In the genomic region with DNA sequence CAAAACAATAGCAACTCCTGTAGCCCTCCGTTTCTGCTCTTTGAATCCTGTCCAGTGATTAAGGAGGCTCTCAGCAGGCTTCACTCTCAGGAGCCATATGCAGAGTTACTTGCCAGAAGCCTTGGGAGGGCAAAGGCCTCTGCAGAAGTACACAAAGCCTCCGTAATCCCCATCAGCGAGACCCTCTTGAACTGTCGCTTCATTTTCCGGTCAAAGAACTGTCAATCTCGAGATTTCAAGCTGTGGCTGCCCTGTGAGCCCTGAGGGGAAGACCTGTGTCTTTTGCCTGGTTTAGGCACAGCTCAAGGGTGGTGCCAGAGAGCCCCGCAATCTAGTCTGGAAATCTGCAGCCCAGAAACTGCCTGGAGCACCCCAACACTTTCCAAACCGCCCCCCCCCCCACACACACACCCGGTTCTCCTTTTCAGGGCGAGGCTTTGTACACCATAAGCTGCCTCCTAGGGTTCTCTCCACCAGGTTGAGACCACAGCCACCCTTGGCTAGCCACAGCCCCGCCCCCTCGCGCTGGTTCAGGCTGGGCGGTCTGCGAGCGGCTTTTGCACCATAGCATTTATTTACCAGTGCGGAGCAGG, we compare ENCODE assay signal across 9 mouse cellular contexts. TPM values are rescaled to one million over a fixed set of nuclear protein-coding genes. Genes with fewer than 3 reads are reported as not detected.
DNase-seq lines count a peak whose midpoint lies in the region; ATAC-seq lines count a peak whose summit lies in the region.
"Had no signal": no experiment of that assay in that cellular context is flagged by ENCODE, and none has a peak within 500 bp of the region (broad histone marks: within the 10 kb centered on the region; RNA-seq: fewer than 3 reads in every experiment).

No protein-coding gene starts in this region.

- H3K4me1 ChIP-seq in brown adipose tissue, adult 24 weeks (ENCODE audit: control insufficient read depth, insufficient read depth, insufficient read length, low read length) = peaks cover 3% of the 10 kb centered on the region; the same call in 1 of the 2 replicates
- H3K4me1 ChIP-seq in heart, embryonic 11.5 days (ENCODE audit: control insufficient read depth, insufficient read depth, low read length) = peaks cover 11% of the 10 kb centered on the region
- peaks cover 41% of the 10 kb centered on the region for H3K4me1 ChIP-seq in limb, embryonic 10.5 days
- H3K4me1 ChIP-seq in stomach, embryonic 15.5 days = peaks cover 18% of the 10 kb centered on the region

- H3K4me3 ChIP-seq in brown adipose tissue, adult 24 weeks (ENCODE audit: insufficient read depth, low read depth, low read length) = peak overlapping the region; percentile 27
- peak overlapping the region; percentile 79 for H3K4me3 ChIP-seq in heart, embryonic 11.5 days (ENCODE audit: low read depth, low read length)
- H3K4me3 ChIP-seq in limb, embryonic 10.5 days = peak overlapping the region; percentile 79
- peak overlapping the region; percentile 73 for H3K4me3 ChIP-seq in stomach, embryonic 15.5 days (replicated peaks)

- ATAC-seq in heart, embryonic 11.5 days (replicated peaks; ENCODE audit: insufficient number of reproducible peaks, low FRiP score, low TSS enrichment) = no peak
- peak; percentile 35 for ATAC-seq in megakaryocyte-erythroid progenitor cell, adult 5-6 weeks (replicated peaks; ENCODE audit: low FRiP score, low TSS enrichment, poor library complexity, severe bottlenecking)
- ATAC-seq in stomach, embryonic 15.5 days (ENCODE audit: insufficient read depth, low FRiP score, low read depth) = no peak
- ATAC-seq: Patski had no signal

- peaks cover 41% of the 10 kb centered on the region for H3K27me3 ChIP-seq in heart, embryonic 11.5 days (ENCODE audit: control insufficient read depth, insufficient read depth, low read length)
- H3K27me3 ChIP-seq in limb, embryonic 10.5 days (ENCODE audit: low read depth, poor library complexity, severe bottlenecking) = peaks cover 80% of the 10 kb centered on the region
- peaks cover 31% of the 10 kb centered on the region for H3K27me3 ChIP-seq in stomach, embryonic 15.5 days (replicated peaks)

- no peaks in the 10 kb centered on the region for H3K36me3 ChIP-seq in heart, embryonic 11.5 days (ENCODE audit: control insufficient read depth, insufficient read depth, low read length)
- H3K36me3 ChIP-seq in limb, embryonic 10.5 days = no peaks in the 10 kb centered on the region
- no peaks in the 10 kb centered on the region for H3K36me3 ChIP-seq in stomach, embryonic 15.5 days

- H3K27ac ChIP-seq in brown adipose tissue, adult 24 weeks (replicated peaks; ENCODE audit: low read depth, low read length) = no peak overlapping the region
- peak overlapping the region; percentile 15; the same call in 1 of the 2 replicates for H3K27ac ChIP-seq in heart, embryonic 11.5 days (ENCODE audit: low read depth, low read length)
- no peak overlapping the region; the same call in 1 of the 2 replicates for H3K27ac ChIP-seq in limb, embryonic 10.5 days
- H3K27ac ChIP-seq in stomach, embryonic 15.5 days = no peak overlapping the region

- DNase-seq in heart, adult 11 months = peak; percentile 96
- no peak for DNase-seq in heart, adult 8-10 months (ENCODE audit: low spot score)
- DNase-seq in limb, embryonic 10.5 days (ENCODE audit: low spot score) = peak; percentile 64
- DNase-seq in urinary bladder, postnatal 25 days (ENCODE audit: low spot score) = no peak

- H3K9me3 ChIP-seq in heart, embryonic 11.5 days (replicated peaks; ENCODE audit: control insufficient read depth, low read length) = no peaks in the 10 kb centered on the region
- no peaks in the 10 kb centered on the region for H3K9me3 ChIP-seq in limb, embryonic 10.5 days (replicated peaks)
- H3K9me3 ChIP-seq in stomach, embryonic 15.5 days = no peaks in the 10 kb centered on the region

- H3K9ac ChIP-seq in heart, embryonic 11.5 days (ENCODE audit: low read depth, low read length) = peak overlapping the region; percentile 75
- no peak overlapping the region for H3K9ac ChIP-seq in stomach, embryonic 15.5 days

- 1% methylated on average over 17 of the region's 17 CpGs for WGBS in heart, embryonic 11.5 days (ENCODE audit: insufficient replicate concordance)
- under 1% methylated on average over 17 of the region's 17 CpGs for WGBS in limb, embryonic 10.5 days
- 7% methylated on average over 17 of the region's 17 CpGs for WGBS in stomach, embryonic 15.5 days

- H3K4me2 ChIP-seq in heart, embryonic 11.5 days = peak overlapping the region; percentile 96
- peak overlapping the region; percentile 99 for H3K4me2 ChIP-seq in stomach, embryonic 15.5 days

RNA-seq across cellular contexts. Expression of a gene that starts 2.1 kb away (rescaled TPM):
- 1 to 10 TPM; 1.9 to 2.8 (median 2.3) TPM for total RNA-seq in heart, adult 8-10 months (2022)
- 0.50 and 1.1 TPM in 2 replicates for polyA plus RNA-seq in brown adipose tissue, adult 24 weeks (2012; ENCODE audit: insufficient read depth, insufficient read length, missing spikeins)
- polyA plus RNA-seq in heart, embryonic 11.5 days (2014; fragmentation: Nextera tagmentation; extraction: Ambion mirVana) = 6.7 and 7.1 TPM in 2 replicates
- 0.35 and 0.48 TPM in 2 replicates for polyA plus RNA-seq in limb, embryonic 10.5 days (2016; fragmentation: Nextera tagmentation; extraction: Ambion mirVana)
- total RNA-seq in megakaryocyte-erythroid progenitor cell, adult 5-6 weeks (2014; fragmentation: Nextera tagmentation) = 60.9 and 112 TPM in 2 replicates
- total RNA-seq in megakaryocyte-erythroid progenitor cell, adult 5-6 weeks (2017) = 46.9 and 67.8 TPM in 2 replicates
- polyA plus RNA-seq in stomach, embryonic 15.5 days (2015; fragmentation: Nextera tagmentation; extraction: Ambion mirVana) = 1.5 and 1.9 TPM in 2 replicates

Comparison
In these comparisons a context has a peak if more than half of its experiments do, and no peak if none do; other contexts are left out.
1. DNase-seq: peak in heart, adult 11 months (single experiment) and limb, embryonic 10.5 days (single experiment); none in heart, adult 8-10 months (single experiment) and urinary bladder, postnatal 25 days (single experiment).
2. H3K4me3 ChIP-seq: peak in every context shown above with its lines; median percentile 79 in heart, embryonic 11.5 days; 79 in limb, embryonic 10.5 days; 73 in stomach, embryonic 15.5 days; 27 in brown adipose tissue, adult 24 weeks.